Mouse (Mus musculus): ENCODE results near the gene Irgq. TPM values are rescaled to one million over a fixed set of nuclear protein-coding genes. Genes with fewer than 3 reads are reported as not detected.

Irgq gene
- polyA plus RNA-seq, 1 experiment from 2014 or later, result 8.0 TPM

GRCm38 (mm10) chr7:24504868-24505267 is 25.6 kb upstream of the Irgq start:
- Histone ChIP-seq H3K9me3 (ENCODE audit: control insufficient read depth, low read length) (peaks cover 5% of the 10 kb centered on the region), H3K9ac (ENCODE audit: low read length) (no peak overlapping the region), H3K4me2 (ENCODE audit: low read length) (no peak overlapping the region), H3K4me3 (ENCODE audit: control insufficient read depth in 1 of 2, insufficient read depth in 1 of 2, low read depth in 1 of 2, low read length in 2 of 2) (no peak overlapping the region), H3K27ac (replicated peaks in 1 of 2; ENCODE audit: control insufficient read depth in 1 of 2, insufficient read depth in 1 of 2, low read depth in 2 of 2, low read length in 2 of 2) (no peak overlapping the region), H3K27me3 (ENCODE audit: control insufficient read depth, insufficient read depth, low read length) (peaks cover 43% of the 10 kb centered on the region), H3K36me3 (ENCODE audit: control insufficient read depth, insufficient read depth, low read length) (no peaks in the 10 kb centered on the region), H3K4me1 (ENCODE audit: control insufficient read depth in 2 of 2, insufficient read depth in 2 of 2, low read length in 2 of 2) (peaks cover 17 to 31% of the 10 kb centered on the region in 2 experiments)
- WGBS, result 21% methylated on average over 4 of the region's 4 CpGs
- no peak for ATAC-seq (ENCODE audit: insufficient number of reproducible peaks, insufficient read depth, low FRiP score, low read depth)

- peak overlapping the region; percentile 42; the same call in 1 of the 2 replicates for H3K9ac ChIP-seq (ENCODE audit: low read length)
- peaks cover 12 to 25% of the 10 kb centered on the region in 2 experiments for H3K4me1 ChIP-seq (ENCODE audit: control insufficient read depth in 2 of 2, insufficient read depth in 2 of 2, low read length in 2 of 2)
- H3K4me2 ChIP-seq (ENCODE audit: low read length), result peak overlapping the region; percentile 80
- H3K36me3 ChIP-seq (ENCODE audit: control insufficient read depth, insufficient read depth, low read length), result no peaks in the 10 kb centered on the region; the same call in 1 of the 2 replicates
- H3K27ac ChIP-seq (replicated peaks in 1 of 2; ENCODE audit: control insufficient read depth in 1 of 2, insufficient read depth in 1 of 2, low read depth in 2 of 2, low read length in 2 of 2), result peak overlapping the region; percentile 50 to 99
- WGBS, result 27% methylated on average over 15 of the region's 15 CpGs
- H3K27me3 ChIP-seq (ENCODE audit: control insufficient read depth, insufficient read depth, low read length), result peaks cover 36% of the 10 kb centered on the region
- H3K4me3 ChIP-seq (ENCODE audit: control insufficient read depth in 1 of 2, insufficient read depth in 1 of 2, low read depth in 1 of 2, low read length in 2 of 2), result peak overlapping the region in 1 of 2 experiments; percentile 70; a peak in 1 of 4 replicates
- no peak for ATAC-seq (ENCODE audit: insufficient number of reproducible peaks, insufficient read depth, low FRiP score, low read depth)
- H3K9me3 ChIP-seq (ENCODE audit: control insufficient read depth, low read length), result peaks cover 5% of the 10 kb centered on the region
These were observed 24.9 kb upstream of the Irgq start for GRCm38 (mm10) chr7:24505447-24506064.

- Histone ChIP-seq H3K4me2 (ENCODE audit: low read length) (peak overlapping the region; percentile 80), H3K27me3 (ENCODE audit: control insufficient read depth, insufficient read depth, low read length) (peaks cover 31% of the 10 kb centered on the region), H3K27ac (replicated peaks in 1 of 2; ENCODE audit: control insufficient read depth in 1 of 2, insufficient read depth in 1 of 2, low read depth in 2 of 2, low read length in 2 of 2) (peak overlapping the region; percentile 89 to 99), H3K9ac (ENCODE audit: low read length) (peak overlapping the region; percentile 96), H3K36me3 (ENCODE audit: control insufficient read depth, insufficient read depth, low read length) (peaks cover 4% of the 10 kb centered on the region; the same call in 1 of the 2 replicates), H3K4me3 (ENCODE audit: control insufficient read depth in 1 of 2, insufficient read depth in 1 of 2, low read depth in 1 of 2, low read length in 2 of 2) (peak overlapping the region; percentile 64 to 70; a peak in 3 of 4 replicates), H3K9me3 (ENCODE audit: control insufficient read depth, low read length) (no peaks in the 10 kb centered on the region; the same call in 1 of the 2 replicates), H3K4me1 (ENCODE audit: control insufficient read depth in 2 of 2, insufficient read depth in 2 of 2, low read length in 2 of 2) (peaks cover 11 to 24% of the 10 kb centered on the region in 2 experiments)
- 8% methylated on average over 3 of the region's 3 CpGs for WGBS
- ATAC-seq (ENCODE audit: insufficient number of reproducible peaks, insufficient read depth, low FRiP score, low read depth), result no peak
These were observed 24.4 kb upstream of the Irgq start for GRCm38 (mm10) chr7:24506065-24506459.

DNA sequence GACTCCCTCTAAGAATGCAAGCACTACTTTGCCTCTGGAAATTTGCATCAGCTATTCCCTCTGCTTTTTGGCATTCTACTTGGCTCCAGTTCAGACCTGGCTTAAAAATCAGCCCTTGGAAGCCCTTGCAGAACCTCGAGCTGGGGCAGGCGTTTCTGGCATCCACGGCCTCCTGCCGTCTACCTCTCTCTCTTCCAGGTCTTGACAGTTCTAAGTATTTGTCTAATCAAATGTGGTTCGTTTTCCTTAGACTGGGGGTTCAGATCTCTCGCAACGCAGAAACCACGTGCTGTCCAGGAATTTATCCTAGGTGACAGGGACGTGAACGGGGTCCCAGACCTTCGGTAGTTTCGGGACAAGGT is 24.0 kb upstream of the Irgq start:
- Histone ChIP-seq H3K36me3 (ENCODE audit: control insufficient read depth, insufficient read depth, low read length) (peaks cover 4% of the 10 kb centered on the region; the same call in 1 of the 2 replicates), H3K9ac (ENCODE audit: low read length) (peak overlapping the region; percentile 96), H3K27ac (replicated peaks in 1 of 2; ENCODE audit: control insufficient read depth in 1 of 2, insufficient read depth in 1 of 2, low read depth in 2 of 2, low read length in 2 of 2) (peak overlapping the region; percentile 89 to 99), H3K4me3 (ENCODE audit: control insufficient read depth in 1 of 2, insufficient read depth in 1 of 2, low read depth in 1 of 2, low read length in 2 of 2) (peak overlapping the region; percentile 64 to 70), H3K27me3 (ENCODE audit: control insufficient read depth, insufficient read depth, low read length) (peaks cover 27% of the 10 kb centered on the region), H3K4me1 (ENCODE audit: control insufficient read depth in 2 of 2, insufficient read depth in 2 of 2, low read length in 2 of 2) (peaks cover 11 to 24% of the 10 kb centered on the region in 2 experiments), H3K4me2 (ENCODE audit: low read length) (peak overlapping the region; percentile 80), H3K9me3 (ENCODE audit: control insufficient read depth, low read length) (no peaks in the 10 kb centered on the region)
- under 1% methylated on average over 12 of the region's 12 CpGs for WGBS
- no peak; the same call in 1 of the 2 replicates for ATAC-seq (ENCODE audit: insufficient number of reproducible peaks, insufficient read depth, low FRiP score, low read depth)

DNA sequence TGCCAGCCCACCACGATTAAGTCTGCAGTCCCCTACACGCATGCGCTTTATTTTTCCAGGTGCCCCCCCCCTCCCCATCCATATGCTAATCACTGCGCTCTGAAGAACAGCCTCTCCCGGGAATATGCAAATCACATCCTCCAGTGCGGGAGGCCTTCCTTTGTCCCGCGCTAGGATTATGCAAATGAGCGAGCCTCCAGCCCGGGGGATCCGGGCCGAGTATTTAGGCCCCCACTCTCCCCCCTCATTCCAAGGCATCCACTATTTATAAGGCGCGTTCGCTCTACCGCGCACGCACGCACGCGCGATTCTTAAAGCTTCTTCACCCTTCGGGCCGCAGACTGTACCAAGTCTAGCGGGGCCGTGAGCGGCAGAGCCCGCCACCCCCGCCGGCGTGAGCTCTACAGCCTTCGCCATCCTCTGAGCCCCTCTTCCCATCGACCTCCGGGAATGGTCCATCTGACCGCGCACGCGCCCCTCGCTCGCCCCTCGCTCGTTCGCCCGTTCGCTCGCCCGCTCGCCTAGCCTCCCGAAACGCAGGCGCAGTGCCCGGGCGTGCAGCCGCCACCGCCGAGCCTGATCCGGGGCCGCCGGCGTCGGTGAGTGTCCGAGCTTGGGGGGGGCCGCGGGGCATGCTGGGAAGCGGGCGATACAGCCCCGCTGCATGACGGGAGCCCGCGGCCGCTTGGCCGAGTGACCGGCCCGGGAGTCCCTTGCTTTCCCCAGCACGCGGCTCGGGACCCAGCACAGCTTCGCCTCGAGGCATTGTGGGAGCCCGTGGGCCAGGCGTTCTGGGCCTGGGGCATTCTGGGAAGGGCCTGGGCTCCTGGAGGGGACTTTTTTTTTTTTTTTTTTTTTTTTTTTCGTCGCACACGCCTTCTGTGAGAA is 23.4 kb upstream of the Irgq start, which contains the start of gene Zfp428:
Gene Zfp428, plus strand, starts transcription at position 169 of the 888 bp plus-strand sequence.
- Histone ChIP-seq H3K9me3 (ENCODE audit: control insufficient read depth, low read length) (no peaks in the 10 kb centered on the region), H3K4me1 (ENCODE audit: control insufficient read depth in 2 of 2, insufficient read depth in 2 of 2, low read length in 2 of 2) (peaks cover 11 to 24% of the 10 kb centered on the region in 2 experiments), H3K27ac (replicated peaks in 1 of 2; ENCODE audit: control insufficient read depth in 1 of 2, insufficient read depth in 1 of 2, low read depth in 2 of 2, low read length in 2 of 2) (peak within 1 kb of the TSS; percentile 89 to 99), H3K4me3 (ENCODE audit: control insufficient read depth in 1 of 2, insufficient read depth in 1 of 2, low read depth in 1 of 2, low read length in 2 of 2) (peak within 1 kb of the TSS; percentile 64 to 70), H3K27me3 (ENCODE audit: control insufficient read depth, insufficient read depth, low read length) (peaks cover 21% of the 10 kb centered on the region), H3K4me2 (ENCODE audit: low read length) (peak within 1 kb of the TSS; percentile 80), H3K9ac (ENCODE audit: low read length) (peak within 1 kb of the TSS; percentile 96), H3K36me3 (ENCODE audit: control insufficient read depth, insufficient read depth, low read length) (peaks cover 4% of the 10 kb centered on the region; the same call in 1 of the 2 replicates)
- whole genome bisulfite sequencing, result under 1% methylated on average over 75 of the region's 84 CpGs
- peak; percentile 85 for ATAC-seq (ENCODE audit: insufficient number of reproducible peaks, insufficient read depth, low FRiP score, low read depth)

DNA sequence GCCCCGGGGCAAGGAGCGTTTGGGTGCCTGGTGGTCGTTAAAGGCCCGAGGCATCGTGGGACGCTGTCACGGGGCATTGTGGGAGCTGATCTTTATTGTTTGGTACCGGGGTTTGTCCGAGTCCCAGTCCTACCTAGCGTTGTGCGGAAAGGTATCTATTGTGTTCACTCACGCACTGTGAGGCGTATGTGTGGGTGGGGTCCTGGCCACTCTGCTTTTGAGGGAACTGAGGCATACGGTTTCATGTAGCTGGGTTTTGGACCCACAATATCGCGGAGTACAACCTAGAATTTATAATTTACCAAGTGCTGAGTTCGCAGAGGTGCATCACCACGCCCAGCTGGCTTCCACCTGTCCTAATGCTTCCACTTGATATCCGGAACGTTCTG is 22.8 kb upstream of the Irgq start:
- Histone ChIP-seq H3K4me1 (ENCODE audit: control insufficient read depth in 2 of 2, insufficient read depth in 2 of 2, low read length in 2 of 2) (peaks cover 11 to 24% of the 10 kb centered on the region in 2 experiments), H3K36me3 (ENCODE audit: control insufficient read depth, insufficient read depth, low read length) (peaks cover 4% of the 10 kb centered on the region; the same call in 1 of the 2 replicates), H3K27ac (replicated peaks in 1 of 2; ENCODE audit: control insufficient read depth in 1 of 2, insufficient read depth in 1 of 2, low read depth in 2 of 2, low read length in 2 of 2) (peak overlapping the region; percentile 89 to 99), H3K4me3 (ENCODE audit: control insufficient read depth in 1 of 2, insufficient read depth in 1 of 2, low read depth in 1 of 2, low read length in 2 of 2) (peak overlapping the region; percentile 64 to 70), H3K9ac (ENCODE audit: low read length) (peak overlapping the region; percentile 96), H3K27me3 (ENCODE audit: control insufficient read depth, insufficient read depth, low read length) (peaks cover 15% of the 10 kb centered on the region; the same call in 1 of the 2 replicates), H3K4me2 (ENCODE audit: low read length) (peak overlapping the region; percentile 80), H3K9me3 (ENCODE audit: control insufficient read depth, low read length) (no peaks in the 10 kb centered on the region)
- 2% methylated on average over 20 of the region's 20 CpGs for WGBS
- no peak for ATAC-seq (ENCODE audit: insufficient number of reproducible peaks, insufficient read depth, low FRiP score, low read depth)

GRCm38 (mm10) chr7:24512355-24512754 is 18.1 kb upstream of the Irgq start, which contains the start of gene AC161166.1:
Gene AC161166.1 (minus strand): TSS chr7:24512455.
- no peaks in the 10 kb centered on the region for H3K4me1 ChIP-seq (ENCODE audit: control insufficient read depth in 2 of 2, insufficient read depth in 2 of 2, low read length in 2 of 2)
- WGBS, result 91% methylated on average over 7 of the region's 7 CpGs

More at GRCm38 (mm10) chr7:24512355-24512754, 18.1 kb upstream of the Irgq start, which contains the start of gene AC161166.1:
- no peak within 1 kb of the TSS for H3K4me3 ChIP-seq (ENCODE audit: control insufficient read depth in 1 of 2, insufficient read depth in 1 of 2, low read depth in 1 of 2, low read length in 2 of 2)
- no peak within 1 kb of the TSS for H3K4me2 ChIP-seq (ENCODE audit: low read length)
- no peak within 1 kb of the TSS for H3K27ac ChIP-seq (replicated peaks in 1 of 2; ENCODE audit: control insufficient read depth in 1 of 2, insufficient read depth in 1 of 2, low read depth in 2 of 2, low read length in 2 of 2)
- no peaks in the 10 kb centered on the region for H3K9me3 ChIP-seq (ENCODE audit: control insufficient read depth, low read length)
- no peaks in the 10 kb centered on the region for H3K27me3 ChIP-seq (ENCODE audit: control insufficient read depth, insufficient read depth, low read length)
- H3K9ac ChIP-seq (ENCODE audit: low read length), result no peak within 1 kb of the TSS
- H3K36me3 ChIP-seq (ENCODE audit: control insufficient read depth, insufficient read depth, low read length), result peaks cover 20% of the 10 kb centered on the region
- ATAC-seq (ENCODE audit: insufficient number of reproducible peaks, insufficient read depth, low FRiP score, low read depth), result no peak
